Mouse (Mus musculus): Measurements from ENCODE around the gene Wwp2.

GRCm38 (mm10) chr8:107510766-107511165 is 74.6 kb downstream of the Wwp2 start:
- TF ChIP-seq ZNF384 (IDR thresholded peaks at IDR 0.05; ENCODE audit: low read depth, low read length) (no peak), CHD2 (IDR thresholded peaks at IDR 0.05; ENCODE audit: low read depth, low read length) (no peak), HCFC1 (IDR thresholded peaks at IDR 0.05; ENCODE audit: borderline replicate concordance, insufficient read depth, low read length) (no peak), MAFK (IDR thresholded peaks at IDR 0.05; ENCODE audit: insufficient read depth, low read depth, low read length) (no peak), ZC3H11A (IDR thresholded peaks at IDR 0.05; ENCODE audit: borderline replicate concordance, low read depth, low read length) (no peak)

Data from ES-E14 (cell line).